ENCODE assay signal across 18 mouse cellular contexts in the genomic region with DNA sequence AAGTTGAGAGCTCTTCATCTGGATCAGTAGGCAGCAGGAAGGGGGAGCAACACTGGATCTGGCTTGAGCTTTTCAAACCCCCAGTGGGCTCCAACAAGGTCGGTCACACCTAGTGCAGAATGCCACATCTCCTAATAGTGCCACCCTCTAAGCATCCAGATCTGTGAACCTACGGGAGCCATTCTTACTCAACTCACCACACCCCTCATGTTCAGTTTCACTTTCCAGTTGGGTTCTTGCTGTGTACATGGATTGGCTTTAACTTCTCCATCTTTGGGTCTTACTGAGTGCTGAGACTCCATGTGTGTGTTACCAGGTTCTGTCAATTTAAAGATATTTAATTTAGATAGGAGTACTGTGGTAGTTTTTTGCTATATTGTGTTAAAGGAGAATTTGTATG.
"Had no signal": no experiment of that assay in that cellular context is flagged by ENCODE, and none has a peak within 500 bp of the region (broad histone marks: within the 10 kb centered on the region; RNA-seq: fewer than 3 reads in every experiment).

No protein-coding gene starts in this region.

- DNase-seq: gastrocnemius, adult 2 months; gastrocnemius, postnatal 10 days; gastrocnemius, postnatal 25 days; heart, adult 11 months; heart, adult 2 months; heart, postnatal 14 days; heart, postnatal 36 days; kidney, adult 18-20 months; kidney, adult 8-10 months; kidney, postnatal 10 days; kidney, postnatal 25 days; kidney, postnatal 4 days; left cerebral cortex, postnatal 4 days had no signal

- ATAC-seq: hindbrain, postnatal 0 days; inflammation-experienced regulatory T-cells, adult 6 months; intestine, embryonic 15.5 days; intestine, postnatal 0 days; liver, embryonic 12.5 days had no signal
